ENCODE assay signal across 12 mouse cellular contexts in genomic region chrX:85878293-85878692, GRCm38 (mm10). TPM values are rescaled to one million over a fixed set of nuclear protein-coding genes. Genes with fewer than 3 reads are reported as not detected.
"Had no signal": no experiment of that assay in that cellular context is flagged by ENCODE, and none has a peak within 500 bp of the region (broad histone marks: within the 10 kb centered on the region; RNA-seq: fewer than 3 reads in every experiment).

No protein-coding gene starts in this region.

- H3K4me3 ChIP-seq: hindbrain, embryonic 15.5 days; layer of hippocampus, adult 2 months; limb, embryonic 12.5 days; liver, embryonic 13.5 days; midbrain, embryonic 10.5 days; neural tube, embryonic 12.5 days had no signal

- H3K4me1 ChIP-seq: hindbrain, embryonic 15.5 days; limb, embryonic 12.5 days; liver, embryonic 13.5 days; midbrain, embryonic 10.5 days; neural tube, embryonic 12.5 days had no signal

- H3K9ac ChIP-seq: hindbrain, embryonic 15.5 days; limb, embryonic 12.5 days; liver, embryonic 13.5 days; lung, embryonic 14.5 days; neural tube, embryonic 12.5 days had no signal

- H3K27ac ChIP-seq: hindbrain, embryonic 15.5 days; layer of hippocampus, adult 2 months; limb, embryonic 12.5 days; liver, embryonic 13.5 days; midbrain, embryonic 10.5 days; neural tube, embryonic 12.5 days had no signal

- H3K36me3 ChIP-seq: hindbrain, embryonic 15.5 days; limb, embryonic 12.5 days; liver, embryonic 13.5 days; midbrain, embryonic 10.5 days; neural tube, embryonic 12.5 days had no signal

- H3K27me3 ChIP-seq: hindbrain, embryonic 15.5 days; limb, embryonic 12.5 days; liver, embryonic 13.5 days; neural tube, embryonic 12.5 days had no signal

- H3K9me3 ChIP-seq: hindbrain, embryonic 15.5 days; limb, embryonic 12.5 days; liver, embryonic 13.5 days; midbrain, embryonic 10.5 days; neural tube, embryonic 12.5 days had no signal

- H3K4me2 ChIP-seq: hindbrain, embryonic 15.5 days; limb, embryonic 12.5 days; liver, embryonic 13.5 days; lung, embryonic 14.5 days; neural tube, embryonic 12.5 days had no signal

- DNase-seq: liver, embryonic 13.5 days; lung, embryonic 14.5 days; lung, postnatal 10 days; lung, postnatal 4 days; midbrain, embryonic 14.5 days; thymus, adult 18-20 months; thymus, postnatal 14 days had no signal

RNA-seq across cellular contexts. Expression of gene 5430427O19Rik, which starts 8.1 kb away (rescaled TPM):
- polyA plus RNA-seq: hindbrain, embryonic 15.5 days had no signal
